Mouse (Mus musculus) intestine, embryonic 16.5 days (tissue): ENCODE measurements at regions not wholly inside any gene's neighbourhood (a gene's known extent, or its start where the extent isn't known, plus 50 kb on each side); places are given as distances from the start of the nearest gene placed in this dataset.

Source experiments
- ATAC-seq: fragments of 200-750 bp; cut with Nextera tagmentation; 2 replicates; pipeline ENCODE4 v1.8.0; 2017; ENCODE audit warnings: moderate TSS enrichment, moderate library complexity
- H3K27ac ChIP-seq: fragments of 300-500 bp; sonication (generic); 2 replicates; pipeline ENCODE4 v1.5.1; 2014; ENCODE audit warnings: mild to moderate bottlenecking, low read length
- H3K27me3 ChIP-seq: fragments of 300-500 bp; sonication (generic); replicated peaks from 2 replicates; pipeline ENCODE4 v1.6.1; 2014; ENCODE audit warnings: low read length, control low read depth, mixed read lengths; ENCODE audit not compliant: control insufficient read depth, insufficient read depth
- H3K36me3 ChIP-seq: fragments of 300-500 bp; sonication (generic); 2 replicates; pipeline ENCODE4 v1.6.1; 2014; ENCODE audit warnings: low read length, control low read depth; ENCODE audit not compliant: control insufficient read depth, insufficient read depth
- H3K4me1 ChIP-seq: fragments of 300-500 bp; sonication (generic); 2 replicates; pipeline ENCODE4 v1.6.1; 2014; ENCODE audit warnings: low read length, control low read depth, mixed read lengths; ENCODE audit not compliant: control insufficient read depth, insufficient read depth
- H3K4me2 ChIP-seq: fragments of 300-500 bp; sonication (generic); 2 replicates; pipeline ENCODE4 v1.6.1; 2014; ENCODE audit warnings: low read depth, low read length, control low read depth
- H3K4me3 ChIP-seq: fragments of 300-500 bp; sonication (generic); 2 replicates; pipeline ENCODE4 v1.5.1; 2014; ENCODE audit warnings: mild to moderate bottlenecking, low read length
- H3K9ac ChIP-seq: fragments of 300-500 bp; sonication (generic); 2 replicates; pipeline ENCODE4 v1.6.1; 2014; ENCODE audit warnings: low read depth, low read length
- H3K9me3 ChIP-seq: fragments of 300-500 bp; sonication (generic); 2 replicates; pipeline ENCODE4 v1.6.1; 2016; ENCODE audit warnings: low read length, control low read depth; ENCODE audit not compliant: control insufficient read depth
- WGBS: fragments of 180-500 bp; shearing (Covaris S2); extraction: QIAGEN DNeasy Blood & Tissue Kit; methylation state at CpG from one replicate; pipeline ENCODE4 v1.1.7; 2014; 5-methylcytosine and 5-hydroxymethylcytosine counted together

GRCm38 (mm10) chr1:105074326-105074725 lies 282.2 kb downstream of the Rnf152 start:
- Histone ChIP-seq H3K4me1 (no peaks in the 10 kb centered on the region), H3K9ac (no peak overlapping the region), H3K27me3 (no peaks in the 10 kb centered on the region), H3K4me3 (no peak overlapping the region), H3K4me2 (no peak overlapping the region), H3K36me3 (no peaks in the 10 kb centered on the region), H3K27ac (no peak overlapping the region), H3K9me3 (no peaks in the 10 kb centered on the region)
- ATAC-seq, result no peak
- WGBS, result 75% methylated on average over 1 of the region's 1 CpGs

GRCm38 (mm10) chr1:105070661-105071455 lies 285.7 kb downstream of the Rnf152 start:
- 64% methylated on average over 3 of the region's 3 CpGs for WGBS
- H3K4me1 ChIP-seq, result no peaks in the 10 kb centered on the region
- ATAC-seq, result no peak
- H3K27ac ChIP-seq, result no peak overlapping the region
- no peaks in the 10 kb centered on the region for H3K9me3 ChIP-seq
- H3K27me3 ChIP-seq, result no peaks in the 10 kb centered on the region
- no peak overlapping the region for H3K9ac ChIP-seq
- H3K36me3 ChIP-seq, result no peaks in the 10 kb centered on the region
- no peak overlapping the region for H3K4me3 ChIP-seq
- no peak overlapping the region for H3K4me2 ChIP-seq

- no peaks in the 10 kb centered on the region for H3K36me3 ChIP-seq
- no peak for ATAC-seq
- no peak overlapping the region for H3K27ac ChIP-seq
- no peaks in the 10 kb centered on the region for H3K27me3 ChIP-seq
- no peaks in the 10 kb centered on the region for H3K4me1 ChIP-seq
- H3K4me2 ChIP-seq, result no peak overlapping the region
- no peak overlapping the region for H3K4me3 ChIP-seq
- H3K9me3 ChIP-seq, result no peaks in the 10 kb centered on the region
- no peak overlapping the region for H3K9ac ChIP-seq
- WGBS, result 57% methylated on average over 4 of the region's 4 CpGs
These were observed 288.6 kb downstream of the Rnf152 start for GRCm38 (mm10) chr1:105067902-105068301.

- no peak for ATAC-seq
- WGBS, result 78% methylated on average over 4 of the region's 4 CpGs
- H3K9ac ChIP-seq, result no peak overlapping the region
These were observed 289.3 kb downstream of the Rnf152 start for GRCm38 (mm10) chr1:105067049-105067795.

GRCm38 (mm10) chr1:105050584-105051363 lies 282.4 kb downstream of the Cdh20 start:
- WGBS, result 80% methylated on average over 10 of the region's 10 CpGs
- Histone ChIP-seq H3K27ac (no peak overlapping the region), H3K36me3 (no peaks in the 10 kb centered on the region), H3K4me3 (no peak overlapping the region), H3K9ac (no peak overlapping the region), H3K27me3 (no peaks in the 10 kb centered on the region), H3K4me1 (no peaks in the 10 kb centered on the region), H3K4me2 (no peak overlapping the region), H3K9me3 (no peaks in the 10 kb centered on the region)
- ATAC-seq, result no peak

More at GRCm38 (mm10) chr1:105067049-105067795, 289.3 kb downstream of the Rnf152 start:
- H3K4me1 ChIP-seq, result no peaks in the 10 kb centered on the region
- H3K27me3 ChIP-seq, result no peaks in the 10 kb centered on the region
- H3K4me3 ChIP-seq, result no peak overlapping the region
- no peak overlapping the region for H3K4me2 ChIP-seq
- no peaks in the 10 kb centered on the region for H3K9me3 ChIP-seq
- no peaks in the 10 kb centered on the region for H3K36me3 ChIP-seq
- no peak overlapping the region for H3K27ac ChIP-seq
